Mouse (Mus musculus): ENCODE measurements at regions not wholly inside any gene's neighbourhood (a gene's known extent, or its start where the extent isn't known, plus 50 kb on each side); places are given as distances from the start of the nearest gene placed in this dataset.

- DNase-seq (ENCODE audit: low read depth, low spot score): no peak
These were observed 146.1 kb downstream of the Efcab1 start for GRCm38 (mm10) chr16:15052389-15052923.

DNA sequence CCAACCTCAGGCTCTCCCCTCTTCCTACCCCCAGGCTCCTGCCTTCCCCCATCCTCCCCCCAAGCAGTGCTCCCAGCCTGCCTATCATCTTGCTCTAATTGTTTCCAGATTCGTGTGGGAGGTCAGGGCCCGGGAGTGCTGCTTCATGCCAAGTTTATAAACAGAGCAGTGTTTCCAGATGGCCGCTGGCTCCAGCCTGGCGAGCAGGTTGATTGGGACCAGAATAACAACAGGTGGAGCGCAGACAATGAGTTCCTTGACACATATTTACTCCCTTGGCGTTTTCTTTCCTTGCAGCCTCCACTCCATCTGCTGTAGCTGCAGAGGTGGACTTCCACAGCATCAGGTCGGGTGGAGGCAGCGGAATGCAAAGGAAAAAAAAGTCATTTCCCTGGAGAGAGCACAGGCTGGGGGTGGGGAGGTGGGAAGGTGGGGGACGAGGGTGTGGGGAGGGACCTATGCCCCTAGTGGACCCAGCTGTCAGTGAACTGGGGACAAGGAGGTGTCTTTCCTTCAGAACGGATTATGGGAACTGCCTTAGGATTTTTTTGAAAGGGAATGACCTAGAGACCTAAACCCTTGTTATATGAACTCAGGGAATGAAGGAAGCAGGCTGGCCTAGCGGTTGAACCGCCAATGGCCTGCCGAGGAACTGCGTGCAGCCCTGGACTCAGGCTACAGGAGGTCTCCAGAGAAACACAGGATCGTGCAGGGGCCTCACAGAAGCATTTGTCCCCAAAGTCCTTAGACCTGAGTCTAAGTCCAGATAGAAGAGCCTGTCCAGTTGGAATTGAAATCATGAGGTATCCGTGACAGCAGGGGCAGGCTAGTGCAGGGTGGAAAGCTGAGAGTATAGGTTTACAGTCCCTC, 146.8 kb downstream of the Efcab1 start:
- DNase-seq (ENCODE audit: low read depth, low spot score): peak; percentile 32

DNA sequence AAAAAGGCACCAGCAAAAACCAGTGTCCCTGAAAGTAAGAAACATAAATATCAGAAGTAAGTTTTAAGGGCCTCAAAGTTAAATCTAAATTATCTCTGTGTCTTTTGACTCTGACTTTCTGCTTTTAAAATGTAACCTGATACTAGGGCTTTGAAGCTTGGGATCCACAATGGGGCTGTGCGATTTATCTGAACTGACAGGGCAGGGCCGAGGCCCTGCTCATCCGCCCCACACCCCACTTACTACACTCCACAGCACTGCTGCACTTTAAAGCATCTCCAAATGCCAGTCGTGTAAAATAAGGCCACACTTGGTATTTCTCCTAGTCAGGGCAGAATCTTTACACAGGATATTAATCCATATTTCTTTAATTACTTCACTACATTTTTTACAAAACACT, 147.4 kb downstream of the Efcab1 start:
- DNase-seq (ENCODE audit: low read depth, low spot score): no peak

GRCm38 (mm10) chr16:15054306-15055001, 148.0 kb downstream of the Efcab1 start:
- DNase-seq (ENCODE audit: low read depth, low spot score): no peak

GRCm38 (mm10) chr16:15055697-15056096, 149.3 kb downstream of the Efcab1 start:
- no peak for DNase-seq (ENCODE audit: low read depth, low spot score)

- DNase-seq (ENCODE audit: low read depth, low spot score): no peak
These were observed 164.1 kb downstream of the Efcab1 start for GRCm38 (mm10) chr16:15070485-15070960.

- peak; percentile 50 for DNase-seq (ENCODE audit: low read depth, low spot score)
These were observed 168.0 kb downstream of the Efcab1 start for GRCm38 (mm10) chr16:15074407-15074806.

DNA sequence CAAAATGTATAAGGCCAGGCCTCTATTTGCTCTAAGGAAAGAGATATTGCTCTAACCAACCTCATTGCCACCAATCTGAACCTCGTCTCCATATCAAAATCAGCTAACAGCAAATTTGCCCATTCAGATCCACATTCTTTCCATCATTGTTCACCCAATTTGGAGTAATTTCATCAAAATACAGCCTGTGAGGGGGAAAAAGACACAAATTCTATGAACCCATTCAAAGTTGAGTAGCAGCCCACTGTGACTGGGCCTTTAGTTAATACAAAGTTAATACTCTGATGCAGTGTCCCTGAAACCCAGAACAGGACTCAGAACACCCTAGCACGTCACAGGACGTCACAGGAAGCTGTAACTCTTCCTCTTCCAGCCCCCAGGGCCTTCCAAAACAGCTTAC, 177.3 kb downstream of the Efcab1 start:
- DNase-seq (ENCODE audit: low read depth, low spot score): no peak

DNA sequence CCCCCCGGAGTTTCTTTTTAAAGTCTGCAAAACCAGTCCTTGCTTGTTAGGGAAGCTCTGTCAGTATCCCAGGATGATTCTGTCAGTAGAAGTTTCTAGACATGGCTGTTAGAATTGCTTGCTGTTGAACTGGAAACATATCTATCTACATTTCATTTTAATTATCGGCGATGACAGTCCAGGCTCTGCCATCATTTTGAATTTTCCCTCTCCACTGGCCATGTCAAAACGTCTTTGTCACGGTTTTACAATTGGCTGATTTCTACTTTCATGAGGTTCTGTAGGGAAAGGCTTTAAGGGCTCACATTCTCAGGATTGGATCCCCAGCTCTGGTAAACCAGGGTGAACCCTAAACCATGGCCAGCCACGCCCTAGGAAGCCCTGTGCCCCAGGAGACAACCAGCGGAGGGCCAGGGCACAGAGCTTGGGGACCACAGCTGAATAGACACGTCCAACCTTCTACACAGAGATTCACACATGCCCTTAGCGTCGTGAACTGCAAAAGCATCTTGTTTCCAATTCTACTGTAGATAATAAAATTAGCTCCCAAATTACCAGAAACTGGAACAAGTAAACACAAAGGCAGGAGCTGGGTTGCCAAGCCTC, 177.8 kb downstream of the Efcab1 start:
- DNase-seq (ENCODE audit: low read depth, low spot score): no peak

- DNase-seq (ENCODE audit: low read depth, low spot score): no peak
These were observed 178.6 kb downstream of the Efcab1 start for GRCm38 (mm10) chr16:15084753-15085728.

GRCm38 (mm10) chr16:15086556-15086955, 180.2 kb downstream of the Efcab1 start:
- no peak for DNase-seq (ENCODE audit: low read depth, low spot score)

DNA sequence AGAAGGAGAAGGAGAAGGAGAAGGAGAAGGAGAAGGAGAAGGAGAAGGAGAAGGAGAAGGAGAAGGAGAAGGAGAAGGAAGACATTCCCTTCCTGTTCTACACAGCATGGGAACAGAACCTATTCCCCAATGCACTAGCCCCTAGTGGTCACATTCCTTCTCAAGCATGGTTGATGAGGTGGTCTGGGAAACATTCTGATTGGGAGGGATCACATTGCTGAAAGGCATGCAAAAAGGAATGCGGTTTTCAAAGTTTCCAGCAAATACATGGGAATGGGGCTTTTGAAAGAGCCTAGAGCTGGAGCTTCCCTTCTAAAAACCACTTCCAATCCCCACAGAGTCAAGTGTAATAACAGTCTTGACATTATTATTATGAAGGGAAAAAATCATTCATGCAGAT, 197.5 kb downstream of the Efcab1 start:
- no peak for DNase-seq (ENCODE audit: low read depth, low spot score)

GRCm38 (mm10) chr16:15107234-15107633, 200.8 kb downstream of the Efcab1 start:
- DNase-seq (ENCODE audit: low read depth, low spot score): no peak

GRCm38 (mm10) chr16:15113131-15113530, 204.1 kb upstream of the Gm21897 start:
- no peak for DNase-seq (ENCODE audit: low read depth, low spot score)

- no peak for DNase-seq (ENCODE audit: low read depth, low spot score)
These were observed 203.2 kb upstream of the Gm21897 start for GRCm38 (mm10) chr16:15113989-15114556.

DNA sequence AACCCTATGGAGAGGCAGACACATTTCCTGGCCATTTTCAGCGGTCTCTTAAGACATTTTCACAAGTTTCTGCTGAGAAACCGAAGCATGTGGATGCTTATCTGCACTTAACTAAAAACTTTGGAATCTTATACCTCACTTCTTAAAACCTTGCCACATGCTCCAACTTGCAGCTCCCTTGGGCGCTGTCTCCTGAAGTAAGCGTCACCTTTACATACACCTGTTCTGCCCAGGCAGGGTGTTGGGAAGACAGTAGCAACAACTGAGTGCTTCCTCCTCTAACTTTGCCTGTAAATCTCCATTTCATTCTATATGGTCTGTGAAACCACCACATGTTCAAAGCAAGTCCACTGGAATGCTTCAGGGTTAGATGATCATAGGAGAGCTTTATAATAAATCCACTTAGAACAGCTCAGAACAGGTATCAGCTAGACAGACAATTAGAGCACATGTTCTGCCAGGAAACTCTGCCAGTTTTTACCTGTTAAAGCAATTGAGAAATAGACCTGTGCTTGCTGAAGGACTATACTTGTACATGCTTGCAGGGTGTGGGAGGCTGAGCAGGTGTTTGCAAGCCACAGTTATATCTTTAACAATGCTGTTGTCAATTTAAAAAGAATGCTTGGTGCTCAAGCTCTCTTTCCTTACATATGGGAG, 202.6 kb upstream of the Gm21897 start:
- no peak for DNase-seq (ENCODE audit: low read depth, low spot score)

GRCm38 (mm10) chr16:15115386-15115785, 201.9 kb upstream of the Gm21897 start:
- no peak for DNase-seq (ENCODE audit: low read depth, low spot score)

GRCm38 (mm10) chr16:15119799-15120198, 197.5 kb upstream of the Gm21897 start:
- no peak for DNase-seq (ENCODE audit: low read depth, low spot score)

- DNase-seq (ENCODE audit: low read depth, low spot score): no peak
These were observed 188.3 kb upstream of the Gm21897 start for GRCm38 (mm10) chr16:15128996-15129395.

- no peak for DNase-seq (ENCODE audit: low read depth, low spot score)
These were observed 187.5 kb upstream of the Gm21897 start for GRCm38 (mm10) chr16:15129806-15130205.

All from telencephalon, adult 2 months (tissue).